Mouse (Mus musculus) left cerebral cortex, postnatal 14 days (tissue): Measurements from ENCODE around the gene Aldh16a1. TPM values are rescaled to one million over a fixed set of nuclear protein-coding genes. Genes with fewer than 3 reads are reported as not detected.

ENCODE experiments used
- DNase-seq, 2 experiments: peaks; one replicate each; pipeline ENCODE4 v3.0.0; 2021 to 2022; ENCODE audit warnings: low spot score in 2 of 2, mixed read lengths in 1 of 2
- intact Hi-C: fragments of 180-260 bp; cut with DNase I; formaldehyde crosslinking; loops from one replicate; pipeline ENCODE4 v1.15.1; 2025
- long read RNA-seq, 2 experiments: library from polyadenylated mRNA; stranded (forward); transcript quantifications; one replicate each; pipeline ENCODE4 v2.0.0; 2021
- total RNA-seq, 2 experiments: library from RNA; stranded (reverse); gene quantifications; 2 replicates each; pipeline ENCODE4 v1.2.3; 2021

Aldh16a1 gene
- 10 to 100 TPM; 10.7 to 13.5 TPM for total RNA-seq
- long read RNA-seq, experiment 1, transcript Aldh16a1-206 (17 exons, 3,537 nt), result major isoform, 8 of 13 reads
- long read RNA-seq, experiment 1, partial matches to known transcripts, result 1 of 13 reads
- long read RNA-seq, experiment 1, other reads (novel, unspliced or antisense), result 4 of 13 reads
- long read RNA-seq, experiment 2, transcript Aldh16a1-206 (17 exons, 3,537 nt), result major isoform, 7 of 11 reads
- long read RNA-seq, experiment 2, partial matches to known transcripts, result 3 of 11 reads
- long read RNA-seq, experiment 2, other reads (novel, unspliced or antisense), result 1 of 11 reads

GRCm38 (mm10) chr7:45154096-45154992, at the start of gene Aldh16a1, which contains the start of gene Pih1d1:
Aldh16a1 (minus strand) TSS chr7:45154584.
Pih1d1 (plus strand) TSS chr7:45154303.
- intact Hi-C loops, result no loop called here
- peak; percentile 97 to 98 for DNase-seq

GRCm38 (mm10) chr7:45202654-45203053, 48.3 kb upstream of the Aldh16a1 start:
- DNase-seq, result peak in 1 of 2 experiments; percentile 51
- intact Hi-C loops, result no loop called here

- peak; percentile 44 to 83 for DNase-seq
- intact Hi-C loops, result loop anchor here (2.0 kb wide), 1 partner anchor 36 kb away; the partner anchor contains the start of gene Slc17a7
These were observed 44.6 kb upstream of the Aldh16a1 start for GRCm38 (mm10) chr7:45198961-45199360.

- DNase-seq, result peak; percentile 76 to 77
- intact Hi-C loops, result loop anchor here (2.0 kb wide), 1 partner anchor 36 kb away; the partner anchor contains the start of gene Slc17a7
These were observed 44.1 kb upstream of the Aldh16a1 start for GRCm38 (mm10) chr7:45198435-45198834.

- peak in 1 of 2 experiments; percentile 58 for DNase-seq
- intact Hi-C loops, result no loop called here
These were observed 42.6 kb upstream of the Aldh16a1 start for GRCm38 (mm10) chr7:45196994-45197393.

GRCm38 (mm10) chr7:45196176-45196535, 41.8 kb upstream of the Aldh16a1 start:
- intact Hi-C loops, result no loop called here
- DNase-seq, result no peak

GRCm38 (mm10) chr7:45195341-45196175, 41.2 kb upstream of the Aldh16a1 start:
- DNase-seq, result no peak
- intact Hi-C loops, result no loop called here

GRCm38 (mm10) chr7:45193871-45194785, 39.7 kb upstream of the Aldh16a1 start:
- intact Hi-C loops, result no loop called here
- DNase-seq, result no peak

- intact Hi-C loops, result no loop called here
- DNase-seq, result no peak
These were observed 39.0 kb upstream of the Aldh16a1 start for GRCm38 (mm10) chr7:45193406-45193805.

GRCm38 (mm10) chr7:45192585-45193310, 38.4 kb upstream of the Aldh16a1 start:
- no peak for DNase-seq
- intact Hi-C loops, result no loop called here

- intact Hi-C loops, result no loop called here
- DNase-seq, result no peak
These were observed 37.5 kb upstream of the Aldh16a1 start for GRCm38 (mm10) chr7:45191803-45192363.

- DNase-seq, result no peak
- intact Hi-C loops, result no loop called here
These were observed 36.8 kb upstream of the Aldh16a1 start for GRCm38 (mm10) chr7:45191161-45191560.

GRCm38 (mm10) chr7:45190186-45190585, 35.8 kb upstream of the Aldh16a1 start:
- no peak for DNase-seq
- intact Hi-C loops, result no loop called here

GRCm38 (mm10) chr7:45189600-45189999, 35.2 kb upstream of the Aldh16a1 start:
- peak in 1 of 2 experiments; percentile 25 for DNase-seq
- intact Hi-C loops, result no loop called here

- intact Hi-C loops, result no loop called here
These were observed 31.5 kb upstream of the Aldh16a1 start for GRCm38 (mm10) chr7:45185921-45186320.

GRCm38 (mm10) chr7:45183672-45184071, 29.3 kb upstream of the Aldh16a1 start:
- DNase-seq, result no peak

More at GRCm38 (mm10) chr7:45185921-45186320, 31.5 kb upstream of the Aldh16a1 start:
- no peak for DNase-seq

GRCm38 (mm10) chr7:45182606-45183005, 28.2 kb upstream of the Aldh16a1 start:
- intact Hi-C loops, result no loop called here
- no peak for DNase-seq

More at GRCm38 (mm10) chr7:45183672-45184071, 29.3 kb upstream of the Aldh16a1 start:
- intact Hi-C loops, result no loop called here
